Mouse (Mus musculus) subcutaneous adipose tissue, adult 2 months (tissue): Measurements from ENCODE around the gene Nudt5. TPM values are rescaled to one million over a fixed set of nuclear protein-coding genes. Genes with fewer than 3 reads are reported as not detected.

Source experiments
- polyA plus RNA-seq: library from polyadenylated mRNA; depleted of rRNA; stranded (reverse); fragments of >200 nt; gene quantifications from 2 replicates; pipeline ENCODE4 v1.2.3, GENCODE M21; 2012; ENCODE audit warnings: low replicate concordance; rRNA removed

Gene Nudt5
- 18.3 and 19.4 TPM in 2 replicates for polyA plus RNA-seq

GRCm38 (mm10) chr2:5844873-5845631 is at the start of gene Nudt5, which contains the start of gene Cdc123:
Nudt5 (plus strand) TSS chr2:5845019.
Cdc123 (minus strand) TSS chr2:5845164.

DNA sequence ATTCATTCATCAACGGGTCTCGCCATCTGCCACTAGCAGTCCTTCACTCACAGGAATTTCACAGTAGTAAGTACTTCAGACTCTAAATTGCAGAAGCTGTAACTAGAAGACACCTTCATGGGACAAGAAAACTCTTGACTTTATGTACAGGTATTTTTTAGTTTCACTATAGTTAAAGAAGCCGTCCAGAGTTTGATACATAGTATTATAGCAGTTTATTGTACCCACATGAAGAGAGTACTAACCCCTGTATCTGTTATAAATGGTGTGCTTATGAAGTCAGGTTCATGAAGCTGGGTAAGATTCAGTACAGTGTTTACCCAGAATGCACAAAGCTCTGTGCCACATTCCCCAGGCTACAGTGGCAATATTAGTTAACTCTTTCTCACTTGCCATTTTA is 18.0 kb downstream of the Nudt5 start, which contains the start of gene Gm13199:
TSS of gene Gm13199 (minus strand) at position 101 of the 400 bp plus-strand sequence.

GRCm38 (mm10) chr2:5894843-5895570 is 50.2 kb downstream of the Nudt5 start, which contains the start of gene Sec61a2:
Sec61a2 (minus strand) TSS chr2:5895432.

Other genes with a start within 250 kb of the Nudt5 start
- gene Camk1d, start 130.5 kb upstream of the Nudt5 start, polyA plus RNA-seq, result 1.5 and 7.0 TPM in 2 replicates
- 104 and 109 TPM in 2 replicates for gene Cdc123, start 145 bp downstream of the Nudt5 start, polyA plus RNA-seq
- gene Gm13199, start 17.9 kb downstream of the Nudt5 start, polyA plus RNA-seq, result 1.6 and 2.3 TPM in 2 replicates
- 59.4 and 85.8 TPM in 2 replicates for gene Sec61a2, start 50.4 kb downstream of the Nudt5 start, polyA plus RNA-seq
- 7.1 and 10.3 TPM in 2 replicates for gene Dhtkd1, start 97.8 kb downstream of the Nudt5 start, polyA plus RNA-seq
- 3.4 and 5.7 TPM in 2 replicates for gene Upf2, start 106.5 kb downstream of the Nudt5 start, polyA plus RNA-seq